Mouse (Mus musculus) E14TG2a.4 (cell line): ENCODE measurements around the gene Ptrh2.
"Not testable (repeated sequence)": the region's sequence is repeated elsewhere in the genome, so short reads cannot be mapped to it uniquely, and the experiment has no call there.

Experiments
- H3K27me3 ChIP-seq: 2 replicates; pipeline ENCODE4 v1.6.1; 2014; ENCODE audit warnings: low read length, control low read depth; ENCODE audit not compliant: insufficient read depth
- H3K36me3 ChIP-seq: 2 replicates; pipeline ENCODE4 v1.6.1; 2014; ENCODE audit warnings: low read length, control low read depth; ENCODE audit not compliant: insufficient read depth
- H3K4me1 ChIP-seq: replicated peaks from 2 replicates; pipeline ENCODE4 v1.6.1; 2014; ENCODE audit warnings: low read depth, low read length, control low read depth
- H3K4me3 ChIP-seq: replicated peaks from 2 replicates; pipeline ENCODE4 v1.5.1; 2014; ENCODE audit warnings: mild to moderate bottlenecking, low read length
- H3K9me3 ChIP-seq: 2 replicates; pipeline ENCODE4 v1.6.1; 2014; ENCODE audit warnings: low read length, control low read depth
- CTCF ChIP-seq: conservative IDR thresholded peaks from 2 replicates; pipeline ENCODE4 v1.5.1; 2014; ENCODE audit warnings: low read length
- NANOG ChIP-seq: IDR thresholded peaks from 2 replicates; pipeline ENCODE4 v1.6.1; 2014; ENCODE audit warnings: borderline replicate concordance, low read length, mixed read lengths
- POU5F1 ChIP-seq: IDR thresholded peaks from 2 replicates; pipeline ENCODE4 v1.6.1; 2014; ENCODE audit warnings: low read length, borderline replicate concordance

Gene Ptrh2

DNA sequence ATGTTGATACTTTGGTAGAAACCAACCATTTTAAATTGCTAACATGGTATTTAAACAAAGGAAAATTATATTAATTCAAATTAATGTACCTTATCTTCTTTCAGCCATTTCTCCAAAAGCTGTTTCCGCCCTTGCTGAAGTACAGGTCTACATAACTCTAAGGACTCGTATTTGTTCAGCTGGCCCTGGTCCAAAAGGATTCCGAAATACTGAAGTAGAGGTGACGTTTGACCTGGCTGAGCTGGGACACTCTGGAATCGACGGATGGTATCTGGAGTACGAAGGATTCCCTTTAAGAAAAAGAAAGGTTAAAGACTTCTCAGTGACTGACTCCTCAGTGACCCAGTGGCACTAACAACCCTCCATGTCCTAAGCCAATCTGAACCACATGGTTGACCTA lies 41.2 kb downstream of the Ptrh2 start:
- peaks cover 88% of the 10 kb centered on the region for H3K36me3 ChIP-seq
- H3K27me3 ChIP-seq, result no peaks in the 10 kb centered on the region
- no peaks in the 10 kb centered on the region for H3K9me3 ChIP-seq
- H3K4me3 ChIP-seq, result no peak overlapping the region
- H3K4me1 ChIP-seq, result no peaks in the 10 kb centered on the region
- no peak for TF ChIP-seq CTCF
- TF ChIP-seq NANOG, result no peak
- no peak for TF ChIP-seq POU5F1

- H3K36me3 ChIP-seq, result peaks cover 87% of the 10 kb centered on the region
- TF ChIP-seq NANOG (no peak), POU5F1 (no peak), CTCF (no peak)
- no peaks in the 10 kb centered on the region for H3K27me3 ChIP-seq
- H3K9me3 ChIP-seq, result no peaks in the 10 kb centered on the region
- H3K4me1 ChIP-seq, result no peaks in the 10 kb centered on the region
- no peak overlapping the region for H3K4me3 ChIP-seq
Measured at GRCm38 (mm10) chr11:86725607-86726006, 41.8 kb downstream of the Ptrh2 start.

DNA sequence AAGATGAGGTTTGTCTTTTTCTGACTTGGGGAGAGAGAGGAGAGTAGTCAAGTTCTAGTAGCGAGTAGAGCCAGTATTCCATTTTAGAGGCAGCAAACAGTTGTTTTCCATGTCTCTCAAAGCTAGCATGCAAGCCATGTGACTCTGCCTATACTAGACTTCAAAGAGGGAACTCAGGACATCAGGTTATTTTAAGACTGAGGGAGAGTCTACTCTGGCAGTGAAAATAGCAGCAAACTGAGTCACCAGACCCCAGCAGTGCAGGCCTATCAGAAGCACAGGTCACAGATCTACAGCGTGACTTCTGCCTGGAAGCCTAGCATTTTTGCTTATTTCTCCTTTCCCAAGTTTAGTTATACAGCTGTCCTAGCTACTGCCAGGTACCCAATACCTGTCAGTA lies 47.7 kb downstream of the Ptrh2 start:
- Histone ChIP-seq H3K4me3 (no peak overlapping the region), H3K9me3 (no peaks in the 10 kb centered on the region), H3K27me3 (no peaks in the 10 kb centered on the region), H3K36me3 (peaks cover 87% of the 10 kb centered on the region), H3K4me1 (no peaks in the 10 kb centered on the region)
- TF ChIP-seq CTCF (no peak), POU5F1 (no peak), NANOG (no peak)

GRCm38 (mm10) chr11:86734241-86734939 lies 50.6 kb downstream of the Ptrh2 start:
- Histone ChIP-seq H3K27me3 (no peaks in the 10 kb centered on the region), H3K36me3 (peaks cover 66% of the 10 kb centered on the region), H3K4me1 (peaks cover 15% of the 10 kb centered on the region), H3K4me3 (no peak overlapping the region), H3K9me3 (no peaks in the 10 kb centered on the region)
- TF ChIP-seq CTCF (no peak), POU5F1 (no peak)

- Histone ChIP-seq H3K36me3 (peaks cover 61% of the 10 kb centered on the region), H3K9me3 (no peaks in the 10 kb centered on the region), H3K27me3 (no peaks in the 10 kb centered on the region), H3K4me1 (peaks cover 15% of the 10 kb centered on the region), H3K4me3 (no peak overlapping the region)
- no peak for TF ChIP-seq CTCF
- TF ChIP-seq NANOG, result no peak
Measured at GRCm38 (mm10) chr11:86734993-86735392, 51.2 kb downstream of the Ptrh2 start.

- Histone ChIP-seq H3K4me1 (peaks cover 32% of the 10 kb centered on the region), H3K4me3 (no peak overlapping the region), H3K27me3 (no peaks in the 10 kb centered on the region), H3K36me3 (peaks cover 43% of the 10 kb centered on the region), H3K9me3 (no peaks in the 10 kb centered on the region)
- TF ChIP-seq NANOG, result no peak
- TF ChIP-seq POU5F1, result no peak
- no peak for TF ChIP-seq CTCF
Measured at GRCm38 (mm10) chr11:86737301-86738000, 53.7 kb downstream of the Ptrh2 start.

DNA sequence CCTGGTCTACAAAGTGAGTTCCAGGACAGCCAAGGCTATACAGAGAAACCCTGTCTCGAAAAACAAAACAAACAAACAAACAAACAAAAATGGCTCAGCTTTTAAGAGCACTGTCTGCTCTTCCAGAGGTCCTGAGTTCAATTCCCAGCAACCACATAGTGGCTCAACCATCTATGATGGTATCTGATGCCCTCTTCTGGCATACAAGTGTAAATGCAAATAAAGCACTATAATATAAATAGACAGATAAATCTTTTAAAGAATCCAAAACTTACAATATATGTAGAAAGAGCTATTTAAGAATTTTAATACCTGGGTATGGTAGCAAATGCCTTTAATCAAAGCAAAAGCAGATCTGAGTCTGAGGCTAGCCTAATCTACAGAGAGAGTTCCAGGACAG lies 54.5 kb downstream of the Ptrh2 start:
- Histone ChIP-seq H3K4me1 (peaks cover 36% of the 10 kb centered on the region), H3K36me3 (peaks cover 37% of the 10 kb centered on the region)
- TF ChIP-seq CTCF, result peak; percentile 26
- not testable (repeated sequence) for H3K27me3 ChIP-seq, H3K9me3 ChIP-seq, H3K4me3 ChIP-seq

DNA sequence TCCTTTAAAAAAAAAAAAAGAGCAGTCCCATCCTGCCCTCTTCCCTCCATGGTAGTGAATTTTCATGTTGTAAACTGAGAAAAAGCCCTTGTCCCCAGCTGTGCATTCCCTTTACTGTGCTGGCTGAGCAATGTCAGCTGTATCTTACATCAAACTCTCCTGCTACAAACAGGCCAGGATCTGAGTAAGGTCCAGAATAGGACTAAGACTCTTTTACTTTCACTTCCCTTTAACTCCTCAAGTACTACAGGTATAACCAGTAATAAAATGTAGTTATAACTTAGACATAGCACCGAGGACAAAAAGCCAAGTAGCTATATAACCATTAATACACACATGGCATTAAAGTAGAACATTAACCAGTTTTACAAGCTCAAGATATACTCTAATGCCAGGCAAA lies 55.2 kb downstream of the Ptrh2 start:
- Histone ChIP-seq H3K4me3 (no peak overlapping the region), H3K9me3 (no peaks in the 10 kb centered on the region), H3K4me1 (peaks cover 39% of the 10 kb centered on the region), H3K27me3 (no peaks in the 10 kb centered on the region), H3K36me3 (peaks cover 30% of the 10 kb centered on the region)
- TF ChIP-seq CTCF (no peak), NANOG (no peak), POU5F1 (no peak)

- TF ChIP-seq CTCF (no peak), POU5F1 (no peak), NANOG (no peak)
- peaks cover 40% of the 10 kb centered on the region for H3K4me1 ChIP-seq
- no peak overlapping the region for H3K4me3 ChIP-seq
- H3K9me3 ChIP-seq, result no peaks in the 10 kb centered on the region
- H3K27me3 ChIP-seq, result no peaks in the 10 kb centered on the region
- peaks cover 25% of the 10 kb centered on the region for H3K36me3 ChIP-seq
Measured at GRCm38 (mm10) chr11:86739470-86739869, 55.7 kb downstream of the Ptrh2 start.
